Mouse (Mus musculus): ENCODE data around the gene Uqcrh.

Gene Uqcrh

GRCm38 (mm10) chr4:116057559-116057958 lies 17.3 kb downstream of the Uqcrh start:
- DNase-seq (ENCODE audit: extremely low spot score): no peak

- peak; percentile 88 for DNase-seq (ENCODE audit: extremely low spot score)
Observed at GRCm38 (mm10) chr4:116053399-116053961, 21.4 kb downstream of the Uqcrh start, which contains the start of gene Nsun4. Nsun4 (minus strand) TSS chr4:116053876.

GRCm38 (mm10) chr4:116052526-116053293 lies 22.2 kb downstream of the Uqcrh start:
- DNase-seq (ENCODE audit: extremely low spot score): peak; percentile 69

- DNase-seq (ENCODE audit: extremely low spot score): no peak
Observed at GRCm38 (mm10) chr4:116049211-116049610, 25.7 kb downstream of the Uqcrh start.

- no peak for DNase-seq (ENCODE audit: extremely low spot score)
Observed at GRCm38 (mm10) chr4:116048130-116048920, 26.5 kb downstream of the Uqcrh start.

GRCm38 (mm10) chr4:116047681-116048080 lies 27.2 kb downstream of the Uqcrh start:
- DNase-seq (ENCODE audit: extremely low spot score): no peak

- DNase-seq (ENCODE audit: extremely low spot score): no peak
Observed at GRCm38 (mm10) chr4:116046604-116047003, 28.3 kb downstream of the Uqcrh start.

- no peak for DNase-seq (ENCODE audit: extremely low spot score)
Observed at GRCm38 (mm10) chr4:116042186-116042585, 32.7 kb downstream of the Uqcrh start.

- no peak for DNase-seq (ENCODE audit: extremely low spot score)
Observed at GRCm38 (mm10) chr4:116040466-116040865, 34.4 kb downstream of the Uqcrh start.

GRCm38 (mm10) chr4:116033374-116033773 lies 41.5 kb downstream of the Uqcrh start:
- no peak for DNase-seq (ENCODE audit: extremely low spot score)

GRCm38 (mm10) chr4:116032906-116033305 lies 42.0 kb downstream of the Uqcrh start:
- no peak for DNase-seq (ENCODE audit: extremely low spot score)

- DNase-seq (ENCODE audit: extremely low spot score): no peak
Observed at GRCm38 (mm10) chr4:116017902-116018746, 56.7 kb downstream of the Uqcrh start, which contains the start of gene Faah. Faah (minus strand) TSS chr4:116017926.

- DNase-seq (ENCODE audit: extremely low spot score): peak; percentile 82
Observed at GRCm38 (mm10) chr4:116017300-116017901, 57.5 kb downstream of the Uqcrh start.
